Mouse (Mus musculus): ENCODE data around the gene Prkn. TPM values are rescaled to one million over a fixed set of nuclear protein-coding genes. Genes with fewer than 3 reads are reported as not detected.

Gene Prkn
- polyA plus RNA-seq, 1 experiment from 2014 or later: 2.5 TPM

DNA sequence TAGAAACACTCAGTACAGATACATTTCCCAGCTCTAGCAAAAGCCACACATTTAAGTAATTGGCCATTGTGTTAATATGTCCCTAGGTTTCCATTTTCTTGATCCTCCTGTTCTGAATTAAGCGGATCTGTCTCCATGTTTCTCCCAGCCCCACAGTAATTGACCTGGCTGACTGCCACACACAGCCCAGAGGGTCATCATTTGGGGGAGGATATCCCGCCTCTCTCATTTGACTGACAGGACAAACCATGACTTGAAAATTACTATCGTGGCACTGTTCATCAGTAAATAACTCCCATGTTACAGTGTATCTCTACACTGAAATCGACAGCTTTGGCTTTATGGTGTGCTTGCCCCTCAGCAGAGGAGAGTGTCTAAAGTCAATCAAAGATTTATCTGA is 146.9 kb downstream of the Prkn start:
- CTCF ChIA-PET: no interaction called here
- ATAC-seq (no peak), DNase-seq (ENCODE audit: low read depth, low spot score) (no peak)
- POLR2A ChIA-PET: no interaction called here
- H3K27me3 ChIP-seq: no peaks in the 10 kb centered on the region
- no peak for TF ChIP-seq CTCF (IDR thresholded peaks at IDR 0.05)
- in situ Hi-C loops (cut with MboI; ENCODE audit: low pct_unique_long_range_greater_than_20kb): no loop called here

DNA sequence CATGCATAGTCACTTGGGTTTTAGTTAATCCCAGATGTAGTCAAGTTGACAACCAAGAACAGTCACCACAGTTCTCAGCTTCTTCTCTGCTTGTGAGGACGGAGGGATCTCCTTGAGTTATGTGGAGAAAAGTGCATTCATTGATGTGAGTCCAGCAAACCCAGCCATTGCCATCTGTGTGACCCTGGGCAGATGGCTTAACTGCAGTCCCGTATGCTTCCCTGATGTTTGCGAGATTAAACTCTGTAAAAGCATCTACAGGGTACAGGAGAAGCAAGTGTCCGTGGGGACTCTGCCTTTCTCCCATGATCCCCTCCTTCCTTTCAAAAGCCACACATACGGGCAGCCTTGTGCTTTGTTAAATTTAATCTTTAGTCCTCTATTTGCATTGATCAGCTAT is 157.1 kb downstream of the Prkn start:
- in situ Hi-C loops (cut with MboI; ENCODE audit: low pct_unique_long_range_greater_than_20kb): no loop called here
- TF ChIP-seq CTCF (IDR thresholded peaks at IDR 0.05): no peak
- H3K27me3 ChIP-seq: no peaks in the 10 kb centered on the region
- ChIA-PET CTCF (interaction anchor here (1.1 kb wide), 1 partner anchor 21 kb away, joined by 3 read pairs; no protein-coding TSS in a partner anchor), POLR2A (no interaction called here)
- no peak for ATAC-seq
- no peak for DNase-seq (ENCODE audit: low read depth, low spot score)

- DNase-seq (ENCODE audit: low read depth, low spot score): no peak
- in situ Hi-C loops (cut with MboI; ENCODE audit: low pct_unique_long_range_greater_than_20kb): no loop called here
- no peak for TF ChIP-seq CTCF (IDR thresholded peaks at IDR 0.05)
- ChIA-PET CTCF (no interaction called here), POLR2A (no interaction called here)
- ATAC-seq: no peak
- no peaks in the 10 kb centered on the region for H3K27me3 ChIP-seq
Observed at GRCm38 (mm10) chr17:11023371-11023770, 183.2 kb downstream of the Prkn start.

- peak; percentile 57 for TF ChIP-seq CTCF (IDR thresholded peaks at IDR 0.05)
- POLR2A ChIA-PET: no interaction called here
- in situ Hi-C loops (cut with MboI; ENCODE audit: low pct_unique_long_range_greater_than_20kb): no loop called here
Observed at GRCm38 (mm10) chr17:11029348-11029747, 189.2 kb downstream of the Prkn start.

DNA sequence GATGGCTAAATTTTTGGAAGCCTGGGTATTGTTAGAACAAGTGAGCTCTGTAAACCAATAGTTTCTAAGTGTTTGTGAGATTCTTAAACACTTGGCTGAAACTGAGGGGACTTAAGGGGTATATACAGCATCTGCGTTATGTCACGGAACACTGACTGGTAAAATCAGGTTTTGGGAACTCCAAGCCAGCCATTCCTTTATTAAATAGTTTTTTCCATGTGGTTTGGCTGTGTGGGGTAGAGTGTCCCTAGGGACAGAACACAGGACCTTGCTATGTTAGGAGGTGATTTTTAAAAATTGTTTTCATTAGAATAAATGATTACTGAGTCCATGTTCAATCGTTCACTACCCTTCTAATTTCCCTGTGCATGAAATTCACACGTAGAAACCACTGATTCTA is 190.8 kb downstream of the Prkn start:
- CTCF ChIA-PET: interaction anchor here (1.8 kb wide), 1 partner anchor 11 kb away, joined by 3 read pairs; no protein-coding TSS in a partner anchor
- TF ChIP-seq CTCF (IDR thresholded peaks at IDR 0.05): no peak

More at GRCm38 (mm10) chr17:11029348-11029747, 189.2 kb downstream of the Prkn start:
- ATAC-seq (no peak), DNase-seq (ENCODE audit: low read depth, low spot score) (no peak)
- no peaks in the 10 kb centered on the region for H3K27me3 ChIP-seq
- CTCF ChIA-PET: interaction anchor here (1.3 kb wide), 1 partner anchor 15 kb away, joined by 3 read pairs; no protein-coding TSS in a partner anchor

GRCm38 (mm10) chr17:11032366-11032765 is 192.2 kb downstream of the Prkn start:
- no peak for ATAC-seq
- no peak for DNase-seq (ENCODE audit: low read depth, low spot score)
- H3K27me3 ChIP-seq: no peaks in the 10 kb centered on the region
- in situ Hi-C loops (cut with MboI; ENCODE audit: low pct_unique_long_range_greater_than_20kb): no loop called here
- POLR2A ChIA-PET: no interaction called here
- CTCF ChIA-PET: no interaction called here
- TF ChIP-seq CTCF (IDR thresholded peaks at IDR 0.05): no peak

More for the DNA sequence above, 190.8 kb downstream of the Prkn start:
- in situ Hi-C loops (cut with MboI; ENCODE audit: low pct_unique_long_range_greater_than_20kb): no loop called here
- no peaks in the 10 kb centered on the region for H3K27me3 ChIP-seq
- DNase-seq (ENCODE audit: low read depth, low spot score): no peak
- POLR2A ChIA-PET: no interaction called here
- ATAC-seq: no peak

DNA sequence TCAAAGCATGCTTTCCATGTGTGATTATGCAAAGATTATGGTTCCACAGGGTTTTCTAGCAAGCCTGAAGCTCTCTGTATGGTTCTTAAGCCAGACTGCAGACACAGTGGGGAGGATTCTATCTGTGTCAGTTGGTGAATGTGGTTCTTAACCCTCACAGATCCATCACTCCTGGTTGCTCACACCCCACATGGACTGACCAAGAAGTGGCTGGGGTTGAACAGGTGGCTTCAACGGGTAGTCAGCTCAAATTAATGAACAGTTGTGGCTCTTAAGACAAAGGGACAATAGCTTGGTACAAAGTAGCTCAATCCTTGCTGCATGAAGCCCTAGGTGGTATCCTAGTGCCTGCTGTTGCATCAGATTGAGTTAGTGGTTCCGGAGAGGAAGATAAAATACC is 193.4 kb downstream of the Prkn start:
- in situ Hi-C loops (cut with MboI; ENCODE audit: low pct_unique_long_range_greater_than_20kb): no loop called here
- POLR2A ChIA-PET: no interaction called here
- H3K27me3 ChIP-seq: no peaks in the 10 kb centered on the region
- DNase-seq (ENCODE audit: low read depth, low spot score) (no peak), ATAC-seq (no peak)
- CTCF ChIA-PET: no interaction called here
- TF ChIP-seq CTCF (IDR thresholded peaks at IDR 0.05): no peak

- in situ Hi-C loops (cut with MboI; ENCODE audit: low pct_unique_long_range_greater_than_20kb): no loop called here
- TF ChIP-seq CTCF (IDR thresholded peaks at IDR 0.05): no peak
- DNase-seq (ENCODE audit: low read depth, low spot score): no peak
- ChIA-PET CTCF (no interaction called here), POLR2A (no interaction called here)
- H3K27me3 ChIP-seq: no peaks in the 10 kb centered on the region
- ATAC-seq: no peak
Observed at GRCm38 (mm10) chr17:11038272-11038671, 198.1 kb downstream of the Prkn start.

- in situ Hi-C loops (cut with MboI; ENCODE audit: low pct_unique_long_range_greater_than_20kb): no loop called here
- CTCF ChIA-PET: no interaction called here
- DNase-seq (ENCODE audit: low read depth, low spot score): no peak
- H3K27me3 ChIP-seq: peaks cover 3% of the 10 kb centered on the region
- TF ChIP-seq CTCF (IDR thresholded peaks at IDR 0.05): no peak
- POLR2A ChIA-PET: no interaction called here
- ATAC-seq: no peak
Observed at GRCm38 (mm10) chr17:11058986-11059385, 218.8 kb downstream of the Prkn start.

GRCm38 (mm10) chr17:11067076-11067703 is 227.0 kb downstream of the Prkn start:
- ATAC-seq (no peak), DNase-seq (ENCODE audit: low read depth, low spot score) (no peak)
- no peak for TF ChIP-seq CTCF (IDR thresholded peaks at IDR 0.05)
- POLR2A ChIA-PET: no interaction called here
- CTCF ChIA-PET: no interaction called here
- peaks cover 6% of the 10 kb centered on the region for H3K27me3 ChIP-seq
- in situ Hi-C loops (cut with MboI; ENCODE audit: low pct_unique_long_range_greater_than_20kb): no loop called here

DNA sequence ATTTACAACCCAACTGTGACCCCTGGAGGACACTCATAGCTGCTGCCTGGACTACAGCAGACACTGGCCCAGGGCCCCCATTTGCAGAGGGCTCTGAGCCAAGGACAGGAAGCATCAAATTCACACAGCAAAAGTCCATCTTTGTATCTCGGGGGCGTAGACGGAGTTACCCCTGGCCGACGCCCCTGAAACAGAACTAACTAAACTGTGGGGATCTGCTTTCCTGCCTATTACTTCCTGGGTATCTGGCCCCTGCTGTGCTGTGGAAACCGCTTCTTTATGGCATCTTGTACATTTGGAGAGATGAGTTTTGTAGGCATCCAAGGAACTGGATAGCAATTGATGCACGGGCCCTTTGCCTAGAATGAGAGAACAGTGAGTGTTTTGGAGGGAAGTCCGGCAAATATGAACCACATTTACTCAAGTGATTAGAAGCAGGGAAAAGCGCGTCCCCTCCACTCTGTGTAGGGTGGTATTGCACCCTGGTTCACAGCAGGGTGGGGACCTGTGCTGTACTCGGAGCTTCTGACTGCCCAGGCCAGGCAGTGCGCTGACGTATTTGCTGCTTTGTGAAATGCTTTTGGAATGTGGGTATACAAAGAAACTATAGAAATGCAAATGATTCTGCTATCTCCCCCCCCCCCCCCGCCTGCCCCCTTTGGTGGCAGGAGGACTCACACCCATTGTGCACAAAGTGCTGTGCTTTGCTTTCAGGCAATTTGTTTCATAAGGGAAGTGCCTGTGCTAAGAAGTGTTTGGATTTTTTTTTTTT is 227.7 kb downstream of the Prkn start:
- DNase-seq (ENCODE audit: low read depth, low spot score) (no peak), ATAC-seq (no peak)
- TF ChIP-seq CTCF (IDR thresholded peaks at IDR 0.05): peak; percentile 39
- in situ Hi-C loops (cut with MboI; ENCODE audit: low pct_unique_long_range_greater_than_20kb): no loop called here
- ChIA-PET POLR2A (no interaction called here), CTCF (no interaction called here)
- peaks cover 6% of the 10 kb centered on the region for H3K27me3 ChIP-seq

All from Patski (cell line).